Mouse (Mus musculus): ENCODE results near the gene Gm28230.

Gm28230 gene

DNA sequence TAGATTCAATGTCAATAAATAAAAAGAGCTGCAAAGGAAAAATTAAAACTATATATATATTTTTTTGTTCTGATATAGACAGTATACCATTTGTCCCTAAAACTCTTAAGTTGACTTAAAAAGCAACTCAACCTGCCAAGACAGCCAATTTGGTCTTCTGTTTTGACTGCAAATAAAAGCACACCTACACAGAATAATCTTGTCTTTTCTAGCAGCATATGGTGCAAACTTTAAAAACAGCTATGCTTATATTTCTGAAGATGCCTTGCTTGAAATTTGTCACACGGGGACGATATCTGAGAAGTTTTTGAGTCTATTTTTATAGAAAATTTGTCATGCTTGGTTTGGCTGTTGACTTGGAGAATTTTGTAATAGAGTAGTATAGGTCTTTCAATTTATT, 47.8 kb downstream of the Gm28230 start:
- no peak for DNase-seq (ENCODE audit: low spot score)

GRCm38 (mm10) chr2:74777536-74778275, 51.2 kb downstream of the Gm28230 start:
- DNase-seq (ENCODE audit: low spot score): no peak

DNA sequence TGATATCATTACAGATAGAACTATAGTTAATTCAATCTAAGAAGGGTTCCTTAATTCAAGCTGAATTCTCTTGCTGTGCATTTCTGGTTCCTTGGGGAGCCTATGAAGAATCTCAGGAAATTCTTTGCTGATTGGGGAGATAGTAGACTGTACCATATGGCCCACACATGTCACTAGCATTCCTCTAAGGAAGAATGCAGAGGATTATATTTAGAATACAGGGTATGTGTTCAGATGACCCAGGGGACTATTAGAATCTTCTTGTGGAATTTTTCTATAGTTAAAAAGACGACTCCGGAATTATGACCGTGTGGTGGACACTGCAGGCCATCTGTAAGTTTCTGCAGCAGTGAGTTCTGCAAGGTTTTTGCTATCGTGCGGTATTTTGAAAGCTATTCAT, 54.9 kb downstream of the Gm28230 start:
- no peak for DNase-seq (ENCODE audit: low spot score)

DNA sequence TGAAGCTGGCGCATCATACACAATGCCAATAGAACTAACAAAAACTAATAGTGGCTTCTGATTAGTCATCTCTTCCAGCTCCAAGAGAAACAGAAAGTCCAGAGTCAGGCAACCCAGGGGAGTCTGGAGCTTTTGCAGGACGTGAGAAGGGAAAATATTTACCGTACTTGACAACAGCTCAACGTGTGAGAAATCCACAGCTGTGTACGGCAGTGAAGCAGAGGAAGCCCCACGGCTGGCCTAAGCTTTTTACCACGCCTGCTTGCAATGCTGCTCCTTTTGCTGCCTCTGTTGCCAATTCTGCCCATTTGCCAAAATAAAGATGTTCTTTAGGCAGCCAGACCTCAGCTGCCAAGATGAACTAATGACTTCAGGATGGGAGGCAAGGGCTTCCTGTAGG, 69.0 kb downstream of the Gm28230 start:
- DNase-seq (ENCODE audit: low spot score): no peak
